Mouse (Mus musculus): ENCODE results near the gene Gmds.

Gmds gene

GRCm38 (mm10) chr13:31819664-31820405, 518.7 kb downstream of the Gmds start:
- in situ Hi-C loops (cut with MboI, MseI): no loop called here

GRCm38 (mm10) chr13:31818337-31818736, 520.2 kb downstream of the Gmds start:
- in situ Hi-C loops (cut with MboI, MseI): no loop called here

GRCm38 (mm10) chr13:31815383-31816003, 523.0 kb downstream of the Gmds start:
- in situ Hi-C loops (cut with MboI, MseI): no loop called here

GRCm38 (mm10) chr13:31812701-31813100, 525.8 kb downstream of the Gmds start:
- in situ Hi-C loops (cut with MboI, MseI): no loop called here

GRCm38 (mm10) chr13:31811542-31812021, 527.0 kb downstream of the Gmds start:
- in situ Hi-C loops (cut with MboI, MseI): no loop called here

- in situ Hi-C loops (cut with MboI, MseI): no loop called here
Measured at GRCm38 (mm10) chr13:31810693-31811541, 527.6 kb downstream of the Gmds start.

- in situ Hi-C loops (cut with MboI, MseI): no loop called here
Measured at GRCm38 (mm10) chr13:31810375-31810692, 528.2 kb downstream of the Gmds start.

GRCm38 (mm10) chr13:31809701-31810100, 528.8 kb downstream of the Gmds start:
- in situ Hi-C loops (cut with MboI, MseI): loop anchor here in 1 of 2 experiments (5.0 kb wide), 1 partner anchor 413 kb away; no protein-coding TSS in a partner anchor

- in situ Hi-C loops (cut with MboI, MseI): loop anchor here in 1 of 2 experiments (5.0 kb wide), 1 partner anchor 413 kb away; no protein-coding TSS in a partner anchor
Measured at GRCm38 (mm10) chr13:31808804-31809420, 529.6 kb downstream of the Gmds start.

- in situ Hi-C loops (cut with MboI, MseI): loop anchor here in 1 of 2 experiments (5.0 kb wide), 1 partner anchor 414 kb away; no protein-coding TSS in a partner anchor
Measured at GRCm38 (mm10) chr13:31808116-31808803, 530.3 kb downstream of the Gmds start.

- in situ Hi-C loops (cut with MboI, MseI): loop anchor here in 1 of 2 experiments (5.0 kb wide), 1 partner anchor 415 kb away; no protein-coding TSS in a partner anchor
Measured at GRCm38 (mm10) chr13:31807736-31808115, 530.8 kb downstream of the Gmds start.

- in situ Hi-C loops (cut with MboI, MseI): loop anchor here in 1 of 2 experiments (5.0 kb wide), 1 partner anchor 415 kb away; no protein-coding TSS in a partner anchor
Measured at GRCm38 (mm10) chr13:31806890-31807735, 531.4 kb downstream of the Gmds start.

GRCm38 (mm10) chr13:31806428-31806832, 532.1 kb downstream of the Gmds start, which contains the start of gene Foxc1:
TSS of gene Foxc1 (plus strand) at chr13:31806633.
- in situ Hi-C loops (cut with MboI, MseI): loop anchor here in 1 of 2 experiments (5.0 kb wide), 1 partner anchor 416 kb away; no protein-coding TSS in a partner anchor

- in situ Hi-C loops (cut with MboI, MseI): loop anchor here in 1 of 2 experiments (5.0 kb wide), 1 partner anchor 416 kb away; no protein-coding TSS in a partner anchor
Measured at GRCm38 (mm10) chr13:31805831-31806427, 532.6 kb downstream of the Gmds start.

- in situ Hi-C loops (cut with MboI, MseI): loop anchor here in 1 of 2 experiments (5.0 kb wide), 1 partner anchor 153 kb away; no protein-coding TSS in a partner anchor
Measured at GRCm38 (mm10) chr13:31804571-31804970, 534.0 kb downstream of the Gmds start.

GRCm38 (mm10) chr13:31803166-31804093, 535.1 kb downstream of the Gmds start:
- in situ Hi-C loops (cut with MboI, MseI): loop anchor here in 1 of 2 experiments (5.0 kb wide), 1 partner anchor 154 kb away; no protein-coding TSS in a partner anchor

- in situ Hi-C loops (cut with MboI, MseI): loop anchor here in 1 of 2 experiments (5.0 kb wide), 1 partner anchor 155 kb away; no protein-coding TSS in a partner anchor
Measured at GRCm38 (mm10) chr13:31802447-31802846, 536.1 kb downstream of the Gmds start.

Data from T-helper 17 cell (primary cell).